Mouse (Mus musculus) Muller cell, postnatal 12 days (primary cell): Measurements from ENCODE around the gene Bicd2.
"Not testable (repeated sequence)": the region's sequence is repeated elsewhere in the genome, so short reads cannot be mapped to it uniquely, and the experiment has no call there.

Source experiments
- DNase-seq: peaks from one replicate; pipeline ENCODE4 v3.0.0-alpha.2; 2015; ENCODE audit errors: inconsistent ontology term

The Bicd2 gene

DNA sequence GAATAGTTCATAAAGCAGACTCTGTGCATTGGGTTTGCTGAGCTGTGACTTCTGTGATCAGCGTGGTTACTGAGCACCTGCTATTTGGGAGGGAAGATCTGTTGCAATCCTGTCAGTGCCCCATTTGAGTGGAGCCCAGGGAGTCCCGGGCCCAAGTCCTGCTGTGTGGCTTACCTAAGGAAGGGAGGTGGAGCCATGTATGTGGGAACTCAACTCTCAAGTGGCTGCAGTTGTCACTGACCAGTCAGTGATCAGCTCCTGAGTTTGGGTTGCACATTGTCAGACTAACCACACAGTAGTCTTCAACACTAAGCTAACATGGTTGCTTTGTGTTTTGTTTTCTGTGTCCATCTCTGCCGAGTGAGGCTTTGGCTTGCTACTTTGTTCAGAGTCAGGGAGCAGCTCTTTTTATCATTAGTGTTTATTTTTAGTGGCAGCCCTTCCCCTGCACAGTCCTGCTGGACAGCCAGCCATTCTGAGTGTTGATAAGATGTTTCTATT is 19.6 kb downstream of the Bicd2 start:
- peak; percentile 41 for DNase-seq

DNA sequence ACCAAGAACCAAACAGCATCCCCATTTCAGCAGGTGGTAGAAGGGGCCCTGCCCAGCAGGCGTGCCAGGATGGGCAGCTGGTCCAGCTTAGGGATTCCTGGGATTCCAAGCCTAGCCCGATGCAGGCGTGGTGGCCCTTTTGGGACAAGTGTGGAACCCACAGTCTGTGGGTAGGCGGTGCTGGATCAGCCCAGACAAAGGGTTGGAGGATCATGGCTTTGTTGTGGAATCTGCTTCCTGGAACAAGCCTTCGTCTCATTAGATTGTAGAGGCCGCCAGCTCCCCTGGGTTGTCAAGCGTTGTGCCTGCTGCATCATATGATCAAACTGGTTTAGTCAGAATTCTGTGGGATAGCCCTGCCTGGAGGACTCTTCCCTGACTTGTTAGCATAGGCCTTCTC is 21.0 kb downstream of the Bicd2 start:
- peak; percentile 96 for DNase-seq

DNA sequence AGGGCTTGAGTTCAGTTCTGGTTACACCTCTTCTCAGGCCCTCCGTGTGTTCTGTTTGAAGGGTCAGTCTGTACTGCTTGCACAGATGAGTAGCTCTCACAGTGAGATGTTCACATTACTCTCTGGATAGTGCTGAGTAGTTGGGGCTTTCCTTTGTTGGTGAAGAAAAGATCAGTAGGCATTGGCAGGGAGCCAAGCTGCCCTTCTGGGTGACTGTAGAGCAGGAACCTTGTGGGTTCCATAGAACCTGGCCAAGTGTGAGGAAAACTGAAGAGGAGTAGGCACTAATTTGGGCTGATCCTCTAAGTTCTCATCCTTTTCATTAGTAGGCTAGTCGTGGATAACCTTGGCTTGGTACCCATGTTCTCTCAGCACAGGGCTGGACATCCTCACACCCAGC is 21.4 kb downstream of the Bicd2 start:
- DNase-seq, result no peak

DNA sequence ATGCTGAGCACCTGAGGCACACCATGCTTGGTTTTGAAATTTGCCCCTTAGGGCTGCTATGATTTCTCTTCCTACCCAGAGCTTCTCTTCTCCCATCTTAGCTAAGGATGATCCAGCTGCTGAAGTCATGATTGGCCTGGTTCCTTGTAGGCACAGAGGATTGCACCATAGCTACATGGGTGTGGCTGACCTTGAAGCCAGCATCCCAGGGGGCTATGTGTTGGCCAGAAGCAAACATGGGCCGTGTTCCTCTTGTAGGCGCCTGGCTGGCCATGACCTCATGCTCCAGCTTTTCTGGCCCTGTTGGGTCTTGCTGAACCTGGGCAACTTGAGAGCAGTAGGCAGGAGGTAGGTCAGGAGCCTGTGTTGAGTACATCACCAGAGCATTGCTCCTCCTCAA is 23.3 kb downstream of the Bicd2 start:
- no peak for DNase-seq

DNA sequence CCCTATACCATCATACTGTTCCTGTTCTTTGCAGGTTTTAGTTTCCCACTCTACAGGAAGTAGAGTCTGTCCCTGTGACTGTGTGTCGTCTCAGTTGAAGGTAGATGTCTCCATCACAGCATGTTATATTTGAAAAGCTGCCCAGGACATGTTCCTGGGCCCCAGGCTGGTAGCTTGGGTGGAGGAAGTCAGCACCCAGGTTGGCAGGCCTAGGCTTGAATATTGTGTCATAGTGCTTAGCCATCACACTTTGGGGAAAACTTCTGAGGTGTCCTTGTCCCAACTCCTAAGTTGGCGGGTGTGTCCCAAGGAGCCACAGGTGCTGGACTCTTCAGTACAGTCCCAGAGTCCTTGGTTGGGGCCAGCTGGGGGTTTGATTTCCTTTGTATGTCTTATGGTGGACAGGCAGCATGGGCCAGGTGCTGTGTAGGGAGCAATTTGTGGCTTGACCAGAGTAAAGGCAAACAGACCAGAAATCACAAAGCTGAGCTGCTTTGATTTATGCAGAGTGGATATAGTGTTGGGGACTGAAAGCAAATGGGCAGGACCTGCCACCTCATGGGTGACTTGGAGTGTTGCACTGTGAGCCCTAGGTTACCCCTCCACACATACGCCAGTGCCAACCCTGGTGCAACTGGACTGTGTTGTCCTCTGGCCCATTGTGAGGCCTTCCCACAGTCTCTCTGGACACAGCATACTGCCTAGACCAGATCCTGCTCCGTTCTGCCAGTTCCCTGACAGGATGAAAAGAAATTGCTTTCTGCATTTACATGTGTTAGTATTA is 26.5 kb downstream of the Bicd2 start:
- DNase-seq, result no peak

DNA sequence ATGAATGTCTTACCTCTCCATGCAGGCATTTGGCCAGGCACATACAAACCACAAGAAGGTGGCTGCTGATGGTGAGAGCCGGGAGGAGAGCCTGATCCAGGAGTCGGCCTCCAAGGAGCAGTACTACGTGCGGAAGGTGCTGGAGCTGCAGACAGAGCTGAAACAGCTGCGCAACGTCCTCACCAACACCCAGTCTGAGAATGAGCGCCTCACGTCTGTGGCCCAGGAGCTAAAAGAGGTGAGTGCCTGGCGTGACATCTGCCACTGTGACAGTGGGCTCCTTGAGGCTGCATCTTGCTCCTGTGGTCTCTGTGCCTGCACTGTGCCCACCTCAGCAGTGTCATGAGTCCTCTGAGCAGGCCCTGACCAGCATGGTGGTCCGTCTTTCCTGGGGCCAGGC is 28.0 kb downstream of the Bicd2 start:
- no peak for DNase-seq

DNA sequence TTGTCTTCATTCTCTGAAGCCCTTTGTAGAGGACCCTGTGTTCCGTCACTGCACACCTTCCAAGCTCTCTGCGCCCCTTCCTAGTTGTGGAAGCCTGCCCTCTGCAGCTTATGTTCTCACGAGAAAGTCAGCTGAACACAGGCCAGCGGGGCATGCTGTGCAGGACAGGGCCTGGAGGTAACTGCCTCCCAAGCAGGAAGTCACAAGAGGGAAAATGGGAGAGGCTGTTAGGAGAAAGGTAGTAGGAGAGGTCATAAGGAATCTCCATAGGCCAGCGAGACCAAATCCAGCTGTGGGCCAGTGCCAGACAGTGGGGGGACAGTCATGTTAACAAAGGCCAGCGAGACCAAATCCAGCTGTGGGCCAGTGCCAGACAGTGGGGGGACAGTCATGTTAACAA is 28.8 kb downstream of the Bicd2 start:
- not testable (repeated sequence) for DNase-seq

DNA sequence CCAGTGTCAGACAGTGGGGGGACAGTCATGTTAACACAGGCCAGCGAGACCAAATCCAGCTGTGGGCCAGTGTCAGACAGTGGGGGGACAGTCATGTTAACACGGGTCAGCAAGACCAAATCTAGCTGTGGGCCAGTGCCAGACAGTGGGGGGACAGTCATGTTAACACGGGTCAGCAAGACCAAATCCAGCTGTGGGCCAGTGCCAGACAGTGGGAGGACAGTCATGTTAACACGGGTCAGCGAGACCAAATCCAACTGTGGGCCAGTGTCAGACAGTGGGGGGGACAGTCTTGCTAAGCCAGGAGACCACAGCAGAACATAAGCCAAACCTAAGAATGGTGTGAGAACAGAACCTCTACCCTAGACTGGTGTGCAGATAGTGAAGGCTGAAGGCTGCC is 29.5 kb downstream of the Bicd2 start:
- not testable (repeated sequence) for DNase-seq

DNA sequence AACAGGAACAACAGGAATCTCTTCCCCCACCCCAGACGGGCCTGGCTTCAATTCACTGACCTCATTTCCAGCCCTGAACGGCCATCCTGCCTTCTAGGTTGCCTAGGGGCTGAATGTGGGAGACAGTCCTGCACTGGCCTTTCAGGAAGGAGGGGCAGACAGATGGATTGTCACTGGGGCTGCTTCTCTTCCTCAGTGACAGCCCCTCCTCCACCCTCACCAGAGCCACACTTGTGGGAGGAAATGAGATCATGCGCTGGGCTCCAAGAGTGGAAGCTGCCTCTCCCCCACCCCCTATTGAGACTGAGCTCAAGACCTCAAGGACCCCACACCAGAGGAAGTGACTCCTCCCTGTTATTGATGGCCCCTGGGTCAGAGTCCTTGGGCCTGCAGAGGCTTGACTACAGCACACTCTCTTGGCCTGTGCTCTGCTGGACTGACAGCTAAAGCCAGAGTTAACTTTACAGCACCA is 30.1 kb downstream of the Bicd2 start:
- peak; percentile 59 for DNase-seq

DNA sequence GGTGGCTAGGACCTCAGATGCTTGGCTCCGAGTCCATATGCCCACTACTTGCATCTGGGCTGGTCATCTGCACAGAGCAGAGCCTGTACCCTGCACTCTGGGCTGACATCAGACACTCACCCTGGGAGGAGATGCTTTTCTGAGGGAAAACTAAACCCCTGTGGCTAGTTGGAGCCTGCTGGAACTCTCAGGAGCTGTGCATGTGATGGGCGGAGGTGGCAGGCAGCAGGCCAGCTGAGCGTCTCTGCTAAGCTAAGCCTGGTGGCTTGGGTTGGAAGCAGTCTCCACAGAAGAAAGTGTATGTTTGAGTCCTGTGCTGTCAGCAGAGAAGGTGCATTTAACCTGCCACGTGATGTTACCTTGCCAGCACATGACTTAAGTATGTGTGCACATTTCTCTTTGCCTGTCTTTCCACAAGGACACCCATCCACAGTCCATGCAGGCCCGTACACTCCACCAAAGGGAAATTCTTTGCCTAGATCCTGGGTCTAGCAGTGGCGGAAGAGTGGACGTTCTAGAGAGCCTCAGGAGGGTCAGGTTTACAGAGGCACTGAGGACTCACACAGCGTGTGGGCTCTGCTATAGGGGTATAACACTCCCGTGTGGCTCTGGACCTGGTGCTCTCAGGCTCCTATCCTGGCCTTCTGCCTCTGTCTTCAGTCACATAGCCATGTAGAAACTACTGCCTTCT is 31.1 kb downstream of the Bicd2 start:
- DNase-seq, result no peak

DNA sequence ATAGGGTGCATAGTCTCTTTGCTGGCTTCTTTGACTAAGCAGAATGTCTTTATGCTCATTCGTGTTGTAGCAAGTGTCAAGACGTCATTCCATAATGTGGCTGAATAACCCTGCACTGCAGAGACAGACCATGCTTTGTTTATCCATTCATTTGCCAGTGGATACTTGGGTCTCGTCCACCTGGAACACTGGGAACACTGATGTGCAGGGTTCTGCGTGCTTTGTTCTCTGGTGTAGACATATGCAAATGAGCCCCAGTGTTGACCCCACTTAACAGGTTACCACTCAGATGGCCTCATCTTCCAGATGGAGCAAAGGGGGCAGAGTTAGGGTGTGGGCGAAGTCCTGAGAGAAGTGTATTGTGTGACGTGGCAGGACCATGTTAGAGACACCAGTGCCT is 32.9 kb downstream of the Bicd2 start:
- DNase-seq, result peak; percentile 68

DNA sequence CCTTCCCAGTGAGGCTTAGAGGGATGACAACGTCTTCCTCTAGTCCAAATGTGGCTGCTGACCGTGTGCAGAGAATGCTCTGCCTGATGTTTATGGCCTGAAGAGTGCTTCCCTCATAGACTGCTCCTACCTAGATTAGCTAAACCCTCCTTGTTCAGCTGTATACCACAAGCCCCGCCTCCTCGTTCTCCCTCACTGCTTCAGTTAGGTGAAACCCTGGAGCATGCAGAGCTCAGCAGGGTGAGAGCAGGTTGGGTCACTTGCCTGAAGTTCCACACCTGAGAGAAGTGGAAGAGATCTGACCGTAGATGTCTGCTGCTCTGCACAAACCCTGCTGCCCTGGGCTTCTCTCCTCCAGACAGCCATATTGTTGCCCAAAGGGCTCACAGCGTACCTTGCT is 33.3 kb downstream of the Bicd2 start:
- no peak for DNase-seq

DNA sequence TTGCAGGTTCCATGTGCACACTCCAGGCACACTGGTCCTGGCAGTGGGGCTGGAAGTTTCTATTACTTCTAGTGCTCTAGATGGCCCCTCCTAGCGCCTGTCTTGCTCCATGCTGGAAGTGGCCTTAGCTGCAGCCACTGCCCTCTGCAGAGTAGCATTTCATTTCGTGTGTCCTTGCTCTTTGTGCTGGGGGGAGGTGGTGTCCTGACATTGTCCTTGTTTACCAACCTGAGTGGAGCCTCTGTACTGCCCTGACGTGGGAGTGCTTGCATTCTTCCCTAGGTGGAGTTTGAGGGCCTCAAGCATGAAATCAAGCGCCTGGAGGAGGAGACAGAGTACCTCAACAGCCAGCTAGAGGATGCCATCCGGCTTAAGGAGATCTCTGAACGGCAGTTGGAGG is 36.2 kb downstream of the Bicd2 start:
- no peak for DNase-seq

DNA sequence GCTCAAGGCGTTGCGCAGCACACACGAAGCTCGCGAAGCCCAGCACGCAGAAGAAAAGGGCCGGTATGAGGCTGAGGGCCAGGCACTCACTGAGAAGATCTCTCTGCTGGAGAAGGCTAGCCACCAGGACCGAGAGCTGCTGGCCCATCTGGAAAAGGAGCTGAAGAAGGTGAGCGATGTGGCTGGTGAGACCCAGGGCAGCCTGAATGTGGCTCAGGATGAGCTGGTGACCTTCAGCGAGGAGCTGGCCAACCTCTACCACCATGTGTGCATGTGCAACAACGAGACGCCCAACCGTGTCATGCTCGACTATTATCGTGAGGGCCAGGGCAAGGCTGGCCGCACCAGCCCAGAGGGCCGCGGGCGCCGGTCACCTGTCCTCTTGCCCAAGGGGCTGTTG is 37.9 kb downstream of the Bicd2 start:
- no peak for DNase-seq

DNA sequence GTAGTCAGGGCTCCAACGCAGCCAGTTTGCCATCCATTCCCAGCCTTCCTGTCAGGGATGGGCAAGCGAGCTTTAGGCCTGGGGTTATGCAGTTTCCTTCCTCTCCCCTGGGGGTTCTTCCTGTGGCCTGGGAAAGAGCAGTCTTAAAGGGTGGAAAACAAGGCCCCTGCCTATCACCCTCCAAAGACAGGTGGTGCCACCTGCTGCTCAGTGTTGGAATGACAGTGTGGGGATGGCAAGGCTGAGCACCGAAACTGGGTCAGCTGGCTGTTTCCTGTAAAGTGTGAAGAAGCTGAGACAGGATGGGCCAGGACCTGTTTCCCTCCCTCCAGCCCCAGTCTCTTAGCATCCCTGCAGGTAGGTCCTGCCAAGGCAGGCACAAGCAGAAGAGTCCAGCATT is 39.8 kb downstream of the Bicd2 start:
- peak; percentile 74 for DNase-seq

DNA sequence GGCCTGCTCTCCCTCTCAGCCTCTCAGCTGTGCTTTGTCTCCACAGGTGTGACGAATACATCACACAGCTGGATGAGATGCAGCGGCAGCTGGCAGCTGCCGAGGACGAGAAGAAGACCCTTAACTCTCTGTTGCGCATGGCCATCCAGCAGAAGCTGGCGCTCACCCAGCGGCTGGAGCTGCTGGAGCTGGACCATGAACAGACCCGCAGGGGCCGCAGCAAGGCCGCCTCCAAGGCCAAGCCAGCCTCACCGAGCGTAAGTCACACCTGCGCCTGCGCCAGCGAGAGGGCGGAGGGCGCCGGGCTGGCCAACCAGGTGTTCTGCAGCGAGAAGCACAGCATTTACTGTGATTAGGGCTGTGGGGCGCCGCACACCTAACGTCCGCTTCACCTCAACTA is 41.6 kb downstream of the Bicd2 start:
- DNase-seq, result no peak

DNA sequence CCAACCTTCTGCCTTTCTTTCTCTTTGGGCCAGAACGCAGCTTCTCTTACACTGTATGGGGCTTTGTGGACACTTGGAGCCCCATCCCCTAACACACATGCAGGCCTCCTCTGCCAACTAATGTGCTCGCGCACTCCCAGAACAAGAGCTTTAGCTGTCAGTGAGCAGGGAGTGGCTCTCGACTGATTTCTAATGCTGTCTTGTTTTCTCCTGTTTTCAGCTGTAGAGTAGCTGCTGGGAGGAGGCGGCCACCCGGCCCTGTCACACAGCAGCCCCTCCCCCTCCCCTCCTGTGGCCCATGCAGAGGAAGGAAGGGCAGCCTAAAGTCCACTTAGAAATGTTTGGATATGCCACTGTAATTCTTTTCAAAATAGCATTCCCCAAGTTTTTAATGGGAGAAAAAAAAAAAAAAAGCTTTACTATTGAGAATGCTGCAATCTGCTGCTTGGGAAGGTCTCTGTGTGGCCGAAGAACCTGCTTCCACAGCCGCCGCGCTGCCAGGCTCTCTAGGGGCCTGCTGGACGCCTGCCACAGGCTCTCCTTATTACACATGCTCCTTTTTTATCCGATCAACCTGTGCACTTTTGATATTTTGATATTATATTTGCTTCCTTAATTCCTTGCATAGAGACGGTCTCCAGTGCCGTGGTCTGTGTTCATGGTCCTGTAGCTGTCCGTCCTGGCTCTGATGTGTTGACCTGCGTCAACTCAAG is 43.5 kb downstream of the Bicd2 start:
- no peak for DNase-seq

DNA sequence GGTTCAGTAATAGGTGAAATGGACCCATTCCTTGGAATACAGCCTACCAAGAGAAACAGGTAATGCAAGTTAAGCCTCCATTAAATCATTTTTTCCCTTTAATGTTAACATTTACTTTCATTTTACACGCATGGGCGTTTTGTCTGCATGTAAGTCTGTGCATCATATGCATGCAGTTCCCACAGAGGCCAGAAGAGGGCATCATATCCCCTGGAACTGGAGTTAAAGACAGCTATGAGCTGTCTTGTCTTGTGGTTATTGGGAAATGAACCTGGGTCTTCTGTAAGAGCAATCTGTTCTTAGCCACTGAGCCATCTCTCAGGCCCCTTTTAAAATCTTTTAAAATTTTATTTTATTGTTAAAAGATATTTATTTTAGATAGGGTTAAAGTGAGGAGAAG is 50.0 kb downstream of the Bicd2 start:
- no peak for DNase-seq

DNA sequence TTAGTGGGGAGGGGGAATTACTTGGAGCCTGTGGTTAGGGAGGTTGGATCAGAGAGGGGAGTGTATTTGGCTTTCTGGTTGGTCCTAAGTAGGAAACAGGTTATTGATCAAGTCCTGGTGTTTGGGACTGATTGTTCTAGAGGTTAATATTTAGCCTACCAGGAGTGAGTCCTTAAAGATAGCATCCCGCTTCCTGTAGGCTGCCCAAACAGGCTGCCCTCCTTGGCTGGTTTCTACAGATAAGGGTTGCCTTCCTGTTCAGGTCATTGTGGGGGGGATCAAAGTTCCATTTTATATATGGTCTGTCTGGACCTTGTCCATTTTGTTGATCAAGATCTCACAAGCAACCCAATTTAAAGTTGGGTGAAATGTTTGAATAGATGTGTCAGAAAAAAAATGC is 52.2 kb downstream of the Bicd2 start:
- DNase-seq, result no peak

DNA sequence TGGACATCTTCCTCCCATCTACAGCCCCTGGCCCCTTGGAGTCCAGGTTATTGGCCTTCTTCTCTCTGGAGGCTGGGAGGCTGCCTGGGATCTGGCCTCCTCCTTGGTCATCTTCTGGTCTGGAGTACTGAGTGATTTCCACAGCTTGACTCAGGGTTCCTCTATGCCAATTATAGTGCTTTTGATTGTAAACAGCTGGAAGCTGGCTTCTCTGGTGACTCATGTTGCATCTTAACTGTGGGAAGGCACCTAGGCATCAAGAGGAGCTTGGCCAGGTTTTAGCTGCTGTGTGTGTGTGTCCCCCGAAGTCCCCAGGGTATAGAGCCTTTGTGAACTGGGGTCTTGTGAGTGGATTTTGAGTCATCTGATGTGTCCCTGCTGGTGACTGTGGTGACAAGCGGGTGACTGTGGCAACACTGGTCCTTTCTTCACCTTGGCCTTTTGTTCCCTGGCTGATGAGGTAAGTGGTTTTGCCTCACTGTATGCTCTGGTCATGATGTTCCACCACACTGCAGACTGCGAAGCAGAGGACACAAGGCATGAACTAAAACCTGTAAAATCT is 53.6 kb downstream of the Bicd2 start:
- no peak for DNase-seq

DNA sequence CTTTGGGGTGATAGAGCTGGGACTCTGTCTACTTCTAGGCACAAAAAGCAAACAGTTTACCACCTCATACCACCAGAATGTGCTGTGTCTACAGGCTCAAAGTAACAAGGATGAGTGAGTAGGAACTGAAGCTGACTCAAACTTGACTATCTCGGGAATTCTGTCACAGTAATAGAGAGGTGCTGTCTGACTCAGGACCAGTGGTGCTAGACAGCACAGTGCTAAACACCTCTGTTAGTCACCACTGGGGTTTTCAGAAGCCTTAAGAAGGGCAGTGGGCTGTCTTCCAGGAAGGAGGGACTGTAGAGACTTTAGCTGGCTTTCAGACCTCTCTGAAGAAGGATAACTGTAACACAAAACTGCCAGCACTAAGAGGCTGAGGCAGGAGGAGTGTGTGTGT is 55.4 kb downstream of the Bicd2 start:
- peak; percentile 56 for DNase-seq

DNA sequence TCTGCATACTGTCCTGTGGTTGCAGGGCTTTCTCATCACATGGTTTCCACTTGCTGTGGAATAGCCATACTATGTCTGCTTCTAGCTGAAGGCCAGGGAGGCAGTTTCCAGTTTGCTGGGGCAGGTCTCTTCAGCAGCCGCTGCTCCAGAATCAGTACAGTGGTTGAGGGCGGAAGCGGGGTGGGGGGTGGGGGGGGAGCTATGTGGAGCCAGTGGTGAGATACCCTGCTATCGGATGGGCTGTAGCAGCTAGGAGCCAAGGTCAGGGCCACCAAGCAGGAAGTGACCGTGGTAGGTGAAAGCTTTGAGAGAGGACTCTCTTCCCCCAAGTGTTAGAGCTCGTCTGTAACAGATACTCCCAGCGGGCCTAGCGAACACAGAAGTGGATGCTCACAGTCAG is 56.8 kb downstream of the Bicd2 start:
- no peak for DNase-seq
